Mouse (Mus musculus): ENCODE results near the gene Mbnl2.

- TF ChIP-seq POLR2A (IDR thresholded peaks at IDR 0.05; ENCODE audit: borderline replicate concordance, low read depth, low read length) (no peak), CTCF (IDR thresholded peaks at IDR 0.05; ENCODE audit: low read depth, low read length) (no peak)
Observed at GRCm38 (mm10) chr14:120312661-120313406, 37.4 kb downstream of the Mbnl2 start.
